Mouse (Mus musculus) embryonic fibroblast, embryonic 13.5 days (primary cell): ENCODE measurements around the gene Rbbp4.

Source experiments
- CTCF ChIP-seq: IDR thresholded peaks from 2 replicates; pipeline ENCODE4 v1.5.1; 2011; ENCODE audit warnings: mild to moderate bottlenecking, control low read depth, low read length, moderate library complexity, borderline replicate concordance; ENCODE audit not compliant: insufficient read depth
- POLR2A ChIP-seq: IDR thresholded peaks from 2 replicates; pipeline ENCODE4 v1.6.1; 2011; ENCODE audit warnings: low read depth, mild to moderate bottlenecking, control low read depth, low read length, moderate library complexity

DNA sequence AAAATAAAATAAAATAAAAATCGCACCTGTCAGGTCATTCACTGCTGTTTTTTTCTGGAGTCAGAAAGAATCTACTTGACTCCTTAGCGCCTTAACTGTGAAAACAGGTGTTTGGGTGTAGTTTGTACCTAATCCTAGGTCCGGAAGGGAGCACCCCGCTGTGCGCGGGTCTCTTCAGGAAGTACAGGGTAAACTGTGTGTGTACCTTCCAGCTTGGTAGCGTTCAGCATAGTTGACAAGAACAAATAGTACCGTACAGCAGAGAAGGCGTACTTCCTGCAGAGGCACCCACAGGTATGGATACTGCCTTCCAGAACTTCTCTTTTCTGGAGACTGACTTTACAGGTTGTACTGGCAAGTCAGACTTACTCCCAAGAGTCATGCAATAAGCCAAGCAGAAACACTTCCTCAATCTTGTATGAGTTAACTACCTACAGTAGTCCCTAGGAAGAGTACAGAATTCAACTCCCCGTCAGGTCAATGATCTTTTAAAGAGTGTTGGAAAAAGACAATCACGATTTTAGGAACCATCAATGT lies 39.1 kb upstream of the Rbbp4 start:
- no peak for TF ChIP-seq CTCF
- TF ChIP-seq POLR2A, result no peak
